Mouse (Mus musculus) cerebellum, adult 2 months (tissue): ENCODE results near the gene Dppa4. TPM values are rescaled to one million over a fixed set of nuclear protein-coding genes. Genes with fewer than 3 reads are reported as not detected.

Experiments
- DNase-seq, 2 experiments: peaks; one replicate each; pipeline ENCODE4 v3.0.0; 2021
- H3K27ac ChIP-seq: fragments of 200-500 bp; 2 replicates; pipeline ENCODE4 v1.5.1; 2012; ENCODE audit warnings: low read length, control low read depth, inconsistent platforms; ENCODE audit not compliant: insufficient read depth
- H3K27me3 ChIP-seq: fragments of 200-500 bp; 2 replicates; pipeline ENCODE4 v1.6.1; 2012; ENCODE audit warnings: inconsistent platforms, mild to moderate bottlenecking, low read length, moderate library complexity; ENCODE audit not compliant: control insufficient read depth, insufficient read depth
- H3K4me1 ChIP-seq: fragments of 200-500 bp; 2 replicates; pipeline ENCODE4 v1.6.1; 2011; ENCODE audit warnings: low read length; ENCODE audit not compliant: control insufficient read depth, insufficient read depth
- H3K4me3 ChIP-seq: fragments of 200-500 bp; replicated peaks from 2 replicates; pipeline ENCODE3; 2011; ENCODE audit warnings: mild to moderate bottlenecking, low read depth, low read length, control low read depth; ENCODE audit not compliant: insufficient read depth
- CTCF ChIP-seq: fragments of 200-500 bp; IDR thresholded peaks from 2 replicates; pipeline ENCODE4 v1.5.1; 2011; ENCODE audit warnings: low read depth, mild to moderate bottlenecking, control low read depth, low read length, moderate library complexity, borderline replicate concordance; ENCODE audit not compliant: insufficient read depth
- POLR2A ChIP-seq: fragments of 200-500 bp; IDR thresholded peaks from 2 replicates; pipeline ENCODE4 v1.6.1; 2011; ENCODE audit warnings: low read length, control low read depth, borderline replicate concordance; ENCODE audit not compliant: insufficient read depth
- WGBS: fragments of 180-500 bp; shearing (Covaris S2); methylation state at CpG from one replicate; pipeline ENCODE4 v1.1.7; 2018; 5-methylcytosine and 5-hydroxymethylcytosine counted together
- polyA plus RNA-seq: library from polyadenylated mRNA; depleted of rRNA; stranded (reverse); fragments of >200 nt; gene quantifications from 2 replicates; pipeline ENCODE4 v1.2.3, GENCODE M21; 2012

Dppa4 gene
- polyA plus RNA-seq, 1 experiment = not detected

GRCm38 (mm10) chr16:48265856-48266255 lies 17.7 kb upstream of the Dppa4 start:
- 92% methylated on average over 4 of the region's 4 CpGs for WGBS
- no peak for TF ChIP-seq CTCF
- TF ChIP-seq POLR2A = no peak

GRCm38 (mm10) chr16:48276940-48277339 lies 6.6 kb upstream of the Dppa4 start:
- Histone ChIP-seq H3K27me3 (no peaks in the 10 kb centered on the region), H3K27ac (no peak overlapping the region), H3K4me3 (no peak overlapping the region), H3K4me1 (no peaks in the 10 kb centered on the region)
- TF ChIP-seq POLR2A = no peak
- WGBS = 86% methylated on average over 4 of the region's 4 CpGs
- DNase-seq = no peak

More at GRCm38 (mm10) chr16:48265856-48266255, 17.7 kb upstream of the Dppa4 start:
- Histone ChIP-seq H3K27me3 (no peaks in the 10 kb centered on the region), H3K4me1 (no peaks in the 10 kb centered on the region), H3K27ac (no peak overlapping the region), H3K4me3 (no peak overlapping the region)
- no peak for DNase-seq

GRCm38 (mm10) chr16:48280883-48281282 lies 2.6 kb upstream of the Dppa4 start:
- DNase-seq = no peak
- Histone ChIP-seq H3K4me3 (no peak overlapping the region), H3K4me1 (no peaks in the 10 kb centered on the region), H3K27me3 (no peaks in the 10 kb centered on the region), H3K27ac (no peak overlapping the region)
- 89% methylated on average over 4 of the region's 4 CpGs for WGBS
- TF ChIP-seq CTCF = no peak

GRCm38 (mm10) chr16:48282801-48283200 lies 732 bp upstream of the Dppa4 start:
- 52% methylated on average over 1 of the region's 1 CpGs for WGBS
- H3K27me3 ChIP-seq = no peaks in the 10 kb centered on the region
- H3K27ac ChIP-seq = no peak overlapping the region
- no peak for TF ChIP-seq CTCF
- TF ChIP-seq POLR2A = no peak
- H3K4me3 ChIP-seq = no peak overlapping the region
- DNase-seq = no peak
- H3K4me1 ChIP-seq = no peaks in the 10 kb centered on the region

- H3K27me3 ChIP-seq = no peaks in the 10 kb centered on the region
- no peak overlapping the region for H3K4me3 ChIP-seq
- 97% methylated on average over 4 of the region's 4 CpGs for WGBS
- TF ChIP-seq POLR2A = no peak
- no peak for TF ChIP-seq CTCF
- no peaks in the 10 kb centered on the region for H3K4me1 ChIP-seq
- no peak for DNase-seq
- H3K27ac ChIP-seq = no peak overlapping the region
Measured at GRCm38 (mm10) chr16:48285517-48285916, 2.0 kb downstream of the Dppa4 start.

- H3K27me3 ChIP-seq = no peaks in the 10 kb centered on the region
- TF ChIP-seq CTCF (no peak), POLR2A (no peak)
- H3K4me3 ChIP-seq = no peak overlapping the region
- DNase-seq = no peak
- 88% methylated on average over 14 of the region's 14 CpGs for WGBS
- no peak overlapping the region for H3K27ac ChIP-seq
- H3K4me1 ChIP-seq = no peaks in the 10 kb centered on the region
Measured at GRCm38 (mm10) chr16:48297384-48298136, 14.0 kb downstream of the Dppa4 start.

GRCm38 (mm10) chr16:48299884-48300283 lies 16.4 kb downstream of the Dppa4 start:
- 98% methylated on average over 3 of the region's 3 CpGs for WGBS
- no peak for DNase-seq
- TF ChIP-seq POLR2A = no peak
- no peak for TF ChIP-seq CTCF
- Histone ChIP-seq H3K4me3 (no peak overlapping the region), H3K4me1 (no peaks in the 10 kb centered on the region), H3K27me3 (no peaks in the 10 kb centered on the region), H3K27ac (no peak overlapping the region)

GRCm38 (mm10) chr16:48303509-48303908 lies 20.0 kb downstream of the Dppa4 start, which contains the start of gene Dppa2:
TSS of gene Dppa2 (plus strand) at chr16:48303908.
- Histone ChIP-seq H3K4me1 (no peaks in the 10 kb centered on the region), H3K4me3 (no peak within 1 kb of the TSS), H3K27ac (no peak within 1 kb of the TSS), H3K27me3 (no peaks in the 10 kb centered on the region)
- TF ChIP-seq POLR2A = no peak
- no peak for TF ChIP-seq CTCF
- WGBS = 89% methylated on average over 7 of the region's 7 CpGs
- no peak for DNase-seq
